In genomic region chr5:141344376-141344775, GRCm38 (mm10) we compare ENCODE assay signal across 13 mouse cellular contexts.
DNase-seq lines count a peak whose midpoint lies in the region; ATAC-seq and TF ChIP-seq lines count a peak whose summit lies in the region.
"Had no signal": no experiment of that assay in that cellular context is flagged by ENCODE, and none has a peak within 500 bp of the region (broad histone marks: within the 10 kb centered on the region; RNA-seq: fewer than 3 reads in every experiment).

No protein-coding gene starts in this region.

- DNase-seq in heart, adult 8-10 months (ENCODE audit: low spot score) = no peak
- DNase-seq in lung, postnatal 0 days (ENCODE audit: low spot score) = no peak
- DNase-seq in adrenal gland, postnatal 14 days = peak; percentile 55
- DNase-seq in cerebellum, postnatal 14 days = peak; percentile 54 to 60
- DNase-seq in liver, postnatal 0 days = no peak
- DNase-seq in limb, embryonic 10.5 days (ENCODE audit: low spot score) = no peak
- DNase-seq: gastrocnemius, postnatal 10 days; spleen, adult 18-20 months; thymus, adult 2 months had no signal

- no peak for TF ChIP-seq EP300 in lung, postnatal 0 days (IDR thresholded peaks at IDR 0.05)
- no peak for TF ChIP-seq EP300 in liver, postnatal 0 days (IDR thresholded peaks at IDR 0.05; ENCODE audit: low read depth)

- TF ChIP-seq CTCF in lung, postnatal 0 days (IDR thresholded peaks at IDR 0.05) = no peak
- TF ChIP-seq CTCF in liver, postnatal 0 days (IDR thresholded peaks at IDR 0.05; ENCODE audit: low read depth) = no peak

- H3K36me3 ChIP-seq in heart, embryonic 16.5 days (ENCODE audit: control insufficient read depth, insufficient read depth) = no peaks in the 10 kb centered on the region
- H3K36me3 ChIP-seq in lung, embryonic 15.5 days = no peaks in the 10 kb centered on the region
- no peaks in the 10 kb centered on the region for H3K36me3 ChIP-seq in lung, postnatal 0 days (ENCODE audit: insufficient read depth, low read length)
- H3K36me3 ChIP-seq in liver, postnatal 0 days (replicated peaks; ENCODE audit: insufficient read depth, low read length) = no peaks in the 10 kb centered on the region
- no peaks in the 10 kb centered on the region for H3K36me3 ChIP-seq in limb, embryonic 10.5 days
- H3K36me3 ChIP-seq: limb, embryonic 15.5 days had no signal

- H3K4me1 ChIP-seq in heart, embryonic 16.5 days (ENCODE audit: control insufficient read depth, insufficient read depth, low read length) = peaks cover 13% of the 10 kb centered on the region
- no peaks in the 10 kb centered on the region for H3K4me1 ChIP-seq in lung, embryonic 15.5 days
- H3K4me1 ChIP-seq in lung, postnatal 0 days (ENCODE audit: insufficient read depth, low read depth, low read length) = no peaks in the 10 kb centered on the region; the same call in 1 of the 2 replicates
- H3K4me1 ChIP-seq in liver, postnatal 0 days (ENCODE audit: insufficient read depth) = no peaks in the 10 kb centered on the region
- H3K4me1 ChIP-seq in limb, embryonic 10.5 days = no peaks in the 10 kb centered on the region

- no peaks in the 10 kb centered on the region for H3K9me3 ChIP-seq in heart, embryonic 16.5 days (replicated peaks; ENCODE audit: control insufficient read depth, low read length)
- H3K9me3 ChIP-seq in lung, embryonic 15.5 days = no peaks in the 10 kb centered on the region
- H3K9me3 ChIP-seq in lung, postnatal 0 days (ENCODE audit: low read length) = no peaks in the 10 kb centered on the region
- no peaks in the 10 kb centered on the region for H3K9me3 ChIP-seq in liver, postnatal 0 days (ENCODE audit: low read length)
- H3K9me3 ChIP-seq in limb, embryonic 10.5 days (replicated peaks) = no peaks in the 10 kb centered on the region
- H3K9me3 ChIP-seq: limb, embryonic 15.5 days had no signal

- H3K4me3 ChIP-seq in heart, embryonic 16.5 days (ENCODE audit: low read length) = no peak overlapping the region
- no peak overlapping the region for H3K4me3 ChIP-seq in lung, embryonic 15.5 days
- no peak overlapping the region for H3K4me3 ChIP-seq in lung, postnatal 0 days (ENCODE audit: low read depth, low read length)
- H3K4me3 ChIP-seq in liver, postnatal 0 days (ENCODE audit: low read depth, low read length) = no peak overlapping the region
- no peak overlapping the region for H3K4me3 ChIP-seq in limb, embryonic 10.5 days
- H3K4me3 ChIP-seq: limb, embryonic 15.5 days had no signal

- ATAC-seq in heart, embryonic 16.5 days (replicated peaks; ENCODE audit: extremely low read depth, insufficient read depth, low FRiP score) = peak; percentile 63; the same call in 1 of the 2 replicates
- ATAC-seq in lung, embryonic 15.5 days (ENCODE audit: borderline replicate concordance, extremely low read depth, low FRiP score, low TSS enrichment) = 0 out of 2 replicates have a peak, but pooled peaks have one; percentile 19
- no peak for ATAC-seq in lung, postnatal 0 days
- ATAC-seq in liver, postnatal 0 days = no peak
- ATAC-seq: intestine, embryonic 16.5 days had no signal

- no peaks in the 10 kb centered on the region for H3K27me3 ChIP-seq in heart, embryonic 16.5 days (ENCODE audit: control insufficient read depth, insufficient read depth, low read length)
- no peaks in the 10 kb centered on the region for H3K27me3 ChIP-seq in lung, embryonic 15.5 days
- no peaks in the 10 kb centered on the region for H3K27me3 ChIP-seq in lung, postnatal 0 days (replicated peaks; ENCODE audit: insufficient read depth, low read length)
- no peaks in the 10 kb centered on the region for H3K27me3 ChIP-seq in liver, postnatal 0 days (ENCODE audit: insufficient read depth, low read length)
- no peaks in the 10 kb centered on the region for H3K27me3 ChIP-seq in limb, embryonic 10.5 days (ENCODE audit: low read depth, poor library complexity, severe bottlenecking)
- H3K27me3 ChIP-seq: limb, embryonic 15.5 days had no signal

- H3K27ac ChIP-seq in heart, embryonic 16.5 days (ENCODE audit: low read length) = no peak overlapping the region
- H3K27ac ChIP-seq in lung, embryonic 15.5 days = no peak overlapping the region
- no peak overlapping the region for H3K27ac ChIP-seq in lung, postnatal 0 days (ENCODE audit: low read length)
- H3K27ac ChIP-seq in liver, postnatal 0 days (ENCODE audit: low read depth) = no peak overlapping the region
- no peak overlapping the region for H3K27ac ChIP-seq in limb, embryonic 10.5 days
- H3K27ac ChIP-seq: limb, embryonic 15.5 days had no signal

- no peak overlapping the region for H3K9ac ChIP-seq in heart, embryonic 16.5 days (ENCODE audit: low read length)
- no peak overlapping the region for H3K9ac ChIP-seq in lung, embryonic 15.5 days
- no peak overlapping the region for H3K9ac ChIP-seq in lung, postnatal 0 days (replicated peaks; ENCODE audit: low read depth)
- H3K9ac ChIP-seq in liver, postnatal 0 days (replicated peaks) = no peak overlapping the region
- H3K9ac ChIP-seq: limb, embryonic 15.5 days had no signal

- H3K4me2 ChIP-seq in heart, embryonic 16.5 days (ENCODE audit: low read depth, low read length) = no peak overlapping the region
- no peak overlapping the region for H3K4me2 ChIP-seq in lung, embryonic 15.5 days
- no peak overlapping the region for H3K4me2 ChIP-seq in lung, postnatal 0 days (replicated peaks; ENCODE audit: low read depth, low read length)
- no peak overlapping the region for H3K4me2 ChIP-seq in liver, postnatal 0 days (ENCODE audit: low read depth, low read length)
- H3K4me2 ChIP-seq: limb, embryonic 15.5 days had no signal

- 38% methylated on average over 4 of the region's 4 CpGs for WGBS in heart, embryonic 16.5 days
- WGBS in lung, embryonic 15.5 days = 47% methylated on average over 4 of the region's 4 CpGs
- WGBS in lung, postnatal 0 days = 45% methylated on average over 4 of the region's 4 CpGs
- 75% methylated on average over 4 of the region's 4 CpGs for WGBS in liver, postnatal 0 days (ENCODE audit: insufficient replicate concordance)
- WGBS in limb, embryonic 10.5 days = 93% methylated on average over 4 of the region's 4 CpGs

Comparison
In these comparisons a context has a peak if more than half of its experiments do, and no peak if none do; other contexts are left out.
1. ATAC-seq: peak in heart, embryonic 16.5 days (single experiment) and lung, embryonic 15.5 days (single experiment); none in lung, postnatal 0 days (single experiment) and liver, postnatal 0 days (single experiment).
2. DNase-seq: peak in adrenal gland, postnatal 14 days (single experiment) and cerebellum, postnatal 14 days (2 of 2); none in heart, adult 8-10 months (single experiment), lung, postnatal 0 days (single experiment), liver, postnatal 0 days (single experiment) and limb, embryonic 10.5 days (single experiment).